Mouse (Mus musculus) gastrocnemius, postnatal 10 days (tissue): ENCODE measurements around the gene Anxa11. TPM values are rescaled to one million over a fixed set of nuclear protein-coding genes. Genes with fewer than 3 reads are reported as not detected.
"Not testable (repeated sequence)": the region's sequence is repeated elsewhere in the genome, so short reads cannot be mapped to it uniquely, and the experiment has no call there.

ENCODE experiments used
- DNase-seq: peaks from one replicate; pipeline ENCODE4 v3.0.0; 2021; ENCODE audit warnings: mixed read lengths
- microRNA-seq, 2 experiments: library from miRNA; unstranded; fragments of <30 nt; microRNA quantifications; one replicate each; pipeline ENCODE4 v1.2.0; 2021
- total RNA-seq, 2 experiments: library from RNA; stranded (reverse); gene quantifications; 2 replicates each; pipeline ENCODE4 v1.2.3; 2021

The Anxa11 gene
- total RNA-seq, 2 experiments from 2014 or later, result 95.6 to 97.7 TPM

DNA sequence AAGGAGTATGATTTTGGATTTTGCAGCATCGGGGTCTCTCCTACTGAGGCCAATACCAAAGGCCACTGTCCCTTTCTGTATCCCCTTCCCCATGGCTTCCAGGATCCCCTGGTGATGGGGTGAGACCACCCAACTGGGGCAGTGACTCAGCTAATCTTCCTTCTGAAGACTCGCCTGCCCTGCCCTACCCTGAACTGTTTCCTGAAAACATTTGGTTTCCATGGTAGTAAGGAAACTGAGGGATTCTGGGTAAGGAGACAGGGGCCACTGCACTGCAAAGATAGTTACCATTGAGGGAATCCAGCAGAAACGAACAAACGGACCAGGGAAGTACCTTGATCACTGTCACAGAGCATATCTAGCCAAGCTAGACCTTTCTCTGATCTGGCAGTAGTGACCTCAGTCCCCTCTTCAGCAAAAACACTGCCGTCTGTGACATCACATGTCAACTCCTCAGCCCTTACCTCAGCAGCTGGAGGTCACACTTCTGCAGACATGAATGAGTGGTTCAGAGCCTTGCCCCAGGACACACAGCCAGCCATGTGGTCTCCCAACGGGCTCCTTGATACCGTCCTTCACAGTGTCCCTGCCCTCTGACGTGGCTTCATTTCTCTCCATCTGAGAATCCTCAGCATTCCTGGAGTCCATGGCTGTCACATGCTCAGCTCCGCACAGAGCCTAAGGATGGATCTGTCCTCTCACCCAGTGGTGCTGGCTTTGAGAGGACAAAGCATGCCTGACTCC lies 27.4 kb downstream of the Anxa11 start:
- no peak for DNase-seq

DNA sequence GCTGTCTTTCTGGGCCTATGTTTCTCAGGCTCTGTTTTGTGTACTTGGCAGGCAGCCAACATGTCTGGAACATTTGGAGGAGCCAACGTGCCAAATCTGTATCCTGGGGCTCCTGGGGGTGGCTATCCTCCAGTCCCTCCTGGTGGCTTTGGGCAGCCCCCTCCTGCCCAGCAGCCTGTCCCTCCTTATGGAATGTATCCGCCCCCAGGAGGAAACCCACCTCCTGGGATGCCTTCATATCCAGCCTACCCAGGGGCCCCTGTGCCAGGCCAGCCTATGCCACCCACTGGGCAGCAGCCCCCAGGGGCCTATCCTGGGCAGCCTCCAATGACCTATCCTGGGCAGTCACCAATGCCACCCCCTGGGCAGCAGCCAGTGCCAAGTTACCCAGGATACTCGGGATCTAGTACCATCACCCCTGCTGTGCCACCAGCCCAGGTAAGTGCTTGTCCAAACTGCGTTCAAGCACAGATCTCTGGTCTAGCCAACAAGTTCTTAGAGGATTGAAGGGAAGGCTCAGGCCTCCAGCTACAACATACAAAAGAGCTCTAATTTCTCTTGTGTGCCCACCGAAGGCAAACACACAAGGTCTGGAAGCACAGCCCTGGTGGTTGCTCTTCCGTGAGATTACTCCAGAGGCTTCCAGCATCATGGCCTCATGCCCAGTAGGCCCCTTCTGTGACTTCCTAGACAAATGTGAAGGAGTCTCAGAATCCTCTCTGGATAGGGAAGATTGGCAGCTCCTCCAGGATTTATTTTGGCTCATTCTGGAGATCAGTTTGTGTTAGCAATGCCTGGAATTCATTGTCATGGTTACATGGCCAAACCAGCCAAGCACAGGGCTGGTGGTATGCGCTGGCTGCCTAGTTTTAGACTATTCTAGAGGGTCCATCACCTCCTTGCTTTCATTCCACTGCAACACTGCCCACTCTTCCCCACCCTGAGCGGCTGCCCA lies 30.8 kb downstream of the Anxa11 start:
- peak; percentile 30 for DNase-seq

DNA sequence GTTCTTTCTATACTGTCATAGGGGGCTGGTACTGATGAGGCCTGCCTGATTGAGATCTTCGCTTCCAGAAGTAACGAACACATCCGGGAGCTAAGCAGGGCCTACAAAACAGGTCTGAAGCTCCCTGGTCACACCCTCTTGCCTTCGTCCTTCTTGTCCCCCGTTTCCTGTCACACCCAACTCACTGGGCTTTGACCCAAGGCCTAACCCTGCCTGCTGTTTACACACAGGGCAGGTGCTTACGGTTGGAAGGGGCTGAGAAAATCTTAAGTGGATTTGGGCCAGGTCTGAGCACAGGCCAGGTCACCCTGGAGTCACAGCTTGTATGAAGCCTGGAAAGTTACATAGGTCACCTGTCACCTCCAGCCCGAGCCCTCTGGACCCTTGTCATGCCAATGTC lies 34.7 kb downstream of the Anxa11 start:
- DNase-seq, result not testable (repeated sequence)

DNA sequence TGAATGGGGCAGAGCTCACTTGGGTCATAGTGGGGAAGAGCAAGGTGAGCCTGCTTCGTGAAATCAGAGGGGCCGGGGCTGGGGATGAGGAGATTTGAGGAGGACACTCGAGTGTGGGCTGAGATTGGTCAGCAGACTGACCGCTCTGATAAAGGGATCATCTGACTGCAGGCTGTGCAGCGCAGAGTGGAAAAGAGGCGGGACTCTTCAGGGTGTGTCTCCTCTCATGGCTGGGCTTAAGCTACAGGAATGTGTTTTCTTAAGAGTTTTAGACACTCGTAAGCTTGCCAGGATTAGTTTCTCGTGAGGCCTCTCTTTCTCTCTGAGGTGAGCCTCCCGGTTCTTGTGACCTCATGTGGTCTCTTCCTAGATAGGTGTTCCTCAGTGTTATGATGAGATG lies 39.8 kb downstream of the Anxa11 start:
- DNase-seq, result not testable (repeated sequence)

DNA sequence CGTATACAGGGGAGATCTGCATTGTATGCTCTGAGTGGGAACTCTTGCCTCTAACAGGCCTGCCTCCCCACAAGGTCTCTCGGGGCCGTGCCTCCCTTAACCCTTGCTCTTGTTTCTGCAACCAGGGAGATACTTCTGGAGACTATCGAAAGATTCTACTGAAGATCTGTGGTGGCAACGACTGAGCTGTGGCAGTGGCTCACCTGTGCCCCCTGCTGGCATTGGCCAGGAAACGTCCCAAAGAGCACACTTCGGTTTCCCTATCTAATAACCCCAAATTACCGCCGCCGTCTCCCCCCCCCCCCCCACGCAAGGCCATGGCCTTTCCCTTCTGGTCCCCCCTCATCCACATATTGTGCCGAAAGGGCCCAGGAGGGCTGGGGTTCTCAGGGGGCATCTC lies 43.9 kb downstream of the Anxa11 start:
- DNase-seq, result not testable (repeated sequence)

DNA sequence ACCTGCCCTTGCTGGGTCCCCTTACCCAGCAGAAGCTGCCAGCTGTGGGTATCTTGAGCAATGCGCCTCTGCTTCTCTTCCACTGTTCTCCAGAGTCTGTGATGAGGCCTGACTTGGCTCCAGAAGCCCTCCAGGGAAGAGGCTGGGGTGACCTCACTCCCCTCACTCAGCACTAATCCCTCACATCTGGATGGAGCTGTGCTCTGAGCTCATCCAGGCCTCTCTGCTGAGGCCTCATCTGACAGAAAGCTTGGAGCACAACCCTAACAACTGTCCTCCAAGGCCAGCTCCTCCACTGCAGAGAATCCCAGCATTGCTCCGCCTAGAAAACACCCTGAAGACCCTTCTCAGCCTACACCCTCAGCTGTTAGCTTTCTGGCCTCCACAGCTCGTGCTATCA lies 52.6 kb downstream of the Anxa11 start:
- not testable (repeated sequence) for DNase-seq

DNA sequence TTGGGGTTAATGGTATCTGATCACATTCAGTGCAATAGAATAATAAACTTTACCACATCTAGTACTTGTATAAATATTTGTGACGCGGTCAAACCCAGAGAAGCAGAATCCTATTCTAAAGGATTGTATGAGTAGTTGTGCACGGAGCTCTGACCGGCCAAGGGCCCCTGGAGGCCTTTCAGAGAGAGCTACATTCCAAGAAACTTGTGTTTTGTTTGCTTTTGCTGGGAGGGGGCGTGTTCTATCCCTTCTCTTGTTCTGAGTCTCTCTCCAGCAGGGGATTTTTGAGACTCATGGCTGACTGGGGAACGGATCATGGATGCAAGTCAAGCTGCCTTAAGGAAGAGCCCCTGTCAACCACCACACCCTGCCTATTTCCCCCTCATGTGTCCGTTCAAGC lies 53.7 kb downstream of the Anxa11 start:
- DNase-seq, result not testable (repeated sequence)

DNA sequence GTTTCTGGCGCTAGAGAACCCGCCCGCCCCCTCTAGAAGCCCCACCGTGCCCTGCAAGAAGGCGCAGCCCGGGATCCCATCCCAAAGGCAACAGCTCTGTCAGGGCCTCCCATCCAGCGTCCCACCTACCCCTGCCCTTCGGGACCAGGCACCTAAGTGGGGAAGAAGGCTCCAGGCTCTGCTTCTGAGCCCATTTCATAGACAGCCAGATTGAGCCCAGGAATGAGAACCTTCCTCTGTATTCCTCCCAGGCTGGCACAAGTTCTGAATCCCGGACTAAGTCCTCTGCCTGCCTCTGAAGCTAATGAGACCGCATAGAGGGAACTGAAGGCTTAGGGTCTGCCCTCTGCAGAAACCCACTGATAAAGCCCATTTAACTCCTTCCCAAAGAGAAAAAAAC lies 61.0 kb downstream of the Anxa11 start, which contains the start of gene Plac9a:
Plac9a (minus strand) TSS at position 101 of the 400 bp plus-strand sequence.
- not testable (repeated sequence) for DNase-seq

DNA sequence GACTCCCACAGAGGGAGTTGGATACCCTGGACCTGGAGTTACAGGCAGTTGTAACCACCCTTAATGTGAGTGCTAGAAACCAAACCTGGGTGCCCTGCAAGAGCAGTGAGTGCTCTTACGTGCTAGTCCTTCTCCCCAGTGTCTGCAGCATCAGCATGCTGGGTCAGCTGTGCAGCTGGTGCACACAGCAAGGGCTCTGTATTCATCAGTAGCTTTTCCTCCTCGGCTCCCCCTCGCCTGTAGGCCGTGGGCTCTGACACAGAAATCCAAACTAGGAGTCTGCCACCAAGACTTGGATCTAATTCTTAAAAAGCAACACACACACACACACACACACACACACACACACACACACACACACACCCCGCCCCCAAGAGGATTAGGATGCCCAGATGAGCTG lies 63.3 kb downstream of the Anxa11 start:
- not testable (repeated sequence) for DNase-seq

DNA sequence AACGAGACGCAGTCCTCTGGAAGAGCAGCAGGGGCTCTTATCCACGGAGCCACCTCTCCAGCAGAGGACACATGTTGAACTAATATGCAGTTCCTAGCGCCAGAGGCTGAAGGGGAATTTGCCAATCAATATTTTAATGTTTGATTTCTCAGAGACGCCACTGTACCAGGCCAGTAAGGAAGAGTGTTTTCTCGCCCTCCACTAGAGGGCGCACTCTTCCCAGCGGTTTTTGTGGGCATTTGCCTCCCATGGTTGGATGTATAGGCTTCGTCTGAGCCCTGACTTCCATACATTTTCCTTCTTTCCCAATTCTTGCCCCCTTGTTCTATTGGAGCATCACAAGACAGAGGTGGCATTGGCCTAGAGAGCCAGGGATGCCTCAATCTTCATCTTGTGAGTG lies 65.3 kb downstream of the Anxa11 start:
- DNase-seq, result not testable (repeated sequence)

DNA sequence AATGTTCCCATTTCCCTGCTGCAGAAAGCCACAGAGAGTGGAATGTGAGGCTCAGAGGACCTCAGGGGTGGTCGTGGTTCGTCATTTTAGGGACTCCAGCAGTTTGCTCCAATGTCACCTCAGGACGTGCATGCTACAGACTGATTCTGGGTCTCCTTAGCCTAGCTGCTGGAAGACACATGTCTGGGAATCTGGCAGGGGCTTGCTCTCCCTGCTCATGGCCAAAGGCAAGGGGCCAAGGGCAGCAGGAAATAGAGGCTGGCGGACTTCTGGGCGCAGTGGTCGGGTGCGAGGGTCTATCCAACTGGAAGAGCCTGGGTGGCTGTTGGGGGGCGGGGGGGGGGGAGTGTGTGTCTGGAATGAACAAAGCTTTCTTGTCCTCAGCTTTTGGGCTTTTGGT lies 67.0 kb downstream of the Anxa11 start:
- DNase-seq, result not testable (repeated sequence)

DNA sequence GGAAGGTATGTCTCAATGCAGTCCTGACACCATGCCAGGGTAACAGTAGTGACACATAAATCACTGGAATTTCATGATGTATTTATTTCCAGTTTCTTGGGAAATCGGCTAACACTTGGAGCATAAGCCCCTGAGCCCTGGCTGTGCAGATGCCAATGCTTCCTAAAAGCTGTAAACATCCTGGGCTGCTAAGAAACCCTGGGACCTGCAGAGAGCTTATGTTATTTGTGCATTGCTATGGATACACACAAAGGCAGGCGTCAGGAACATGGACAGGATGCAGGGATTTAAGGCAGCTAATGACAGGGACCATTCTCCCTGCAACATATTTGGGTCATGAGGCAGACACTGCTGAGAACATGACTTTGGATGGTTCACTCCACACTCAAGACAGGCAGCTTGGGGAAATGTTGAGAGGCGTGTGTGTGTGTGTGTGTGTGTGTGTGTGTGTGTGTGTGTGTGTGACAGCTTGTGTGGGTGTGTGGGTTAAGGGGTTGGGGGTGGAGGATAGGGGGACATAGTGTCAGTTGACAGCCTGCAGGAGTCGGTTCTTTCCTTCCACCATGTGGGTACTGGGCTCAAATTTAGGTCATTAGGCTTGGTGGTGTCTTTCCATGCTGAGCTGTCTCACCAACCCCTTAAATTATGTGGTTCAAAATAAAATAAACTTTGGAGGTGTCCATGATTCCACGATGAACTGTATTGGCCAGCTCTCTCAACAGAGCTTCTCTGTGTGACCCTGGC lies 76.6 kb downstream of the Anxa11 start:
- not testable (repeated sequence) for DNase-seq

DNA sequence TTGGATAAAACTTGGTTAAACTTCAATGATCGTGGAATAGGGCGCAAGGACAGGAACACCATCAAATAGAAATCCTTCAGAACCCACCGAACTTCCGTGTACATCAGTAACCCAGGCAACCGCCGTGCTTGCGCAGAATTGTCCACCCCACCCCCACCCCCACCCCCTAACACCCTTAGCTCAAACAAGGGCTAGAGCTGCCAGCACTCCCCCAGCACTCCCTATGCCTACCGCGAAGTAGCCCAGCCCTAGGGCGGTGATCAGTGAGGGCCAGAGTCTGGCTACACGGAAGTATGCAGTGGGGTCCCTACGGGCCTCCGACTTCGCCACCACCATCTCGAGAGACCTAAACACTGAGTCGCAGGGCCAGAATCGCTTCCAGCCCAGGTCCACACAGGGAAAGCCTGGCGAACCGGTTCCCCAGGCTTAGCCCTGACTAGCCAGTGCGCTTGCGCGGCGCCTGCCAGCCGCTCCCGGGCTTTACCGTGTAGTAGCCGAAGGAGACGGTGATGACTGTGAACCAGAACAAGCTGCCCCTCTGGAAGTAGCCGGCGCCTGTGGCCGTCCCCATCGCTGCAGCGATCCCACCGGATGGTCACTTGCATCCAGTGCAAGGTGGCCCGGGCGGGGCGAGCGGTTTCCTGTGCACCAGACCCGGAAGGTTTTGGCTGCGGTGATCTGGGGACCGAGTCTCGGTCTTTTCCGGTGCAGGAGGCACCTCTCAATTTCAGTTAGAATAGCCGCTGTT lies 85.0 kb downstream of the Anxa11 start:
- DNase-seq, result not testable (repeated sequence)

DNA sequence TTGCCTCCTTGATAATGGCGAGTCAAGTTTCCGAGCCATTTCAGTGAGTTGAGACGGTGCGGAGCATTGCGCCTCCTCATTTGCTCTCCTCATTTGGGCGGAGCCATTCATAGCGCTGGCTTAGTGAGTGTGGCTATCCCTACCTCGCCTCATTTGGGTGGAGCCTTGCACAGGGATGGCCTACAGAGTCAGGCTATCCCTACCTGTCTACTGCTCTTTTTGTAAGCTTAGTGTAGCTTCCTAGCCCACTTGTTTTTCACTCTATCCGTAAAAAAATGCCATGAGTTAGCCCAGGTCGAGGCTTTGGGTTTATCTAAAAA lies 85.6 kb downstream of the Anxa11 start, which contains the start of gene Tmem254a:
Tmem254a (minus strand) TSS at position 111 of the 320 bp plus-strand sequence.
- DNase-seq, result not testable (repeated sequence)

Small RNAs within 50 kb of the gene (microRNA-seq; reads per million reads assigned to microRNA genes)
- gene Gm23701, result 0 reads per million in 2 experiments

Other genes starting within 250 kb of the Anxa11 start
- gene Ppif, start 148.0 kb upstream of the Anxa11 start, total RNA-seq, result 10 to 100 TPM; 35.7 to 39.2 TPM
- gene Zcchc24, start 73.1 kb upstream of the Anxa11 start, total RNA-seq, result 10 to 100 TPM; 65.9 to 66.6 TPM
- 1 to 10 TPM; 2.5 to 6.4 TPM for gene Plac9a, start 60.9 kb downstream of the Anxa11 start, total RNA-seq
- gene Tmem254a, start 85.5 kb downstream of the Anxa11 start, total RNA-seq, result 1 to 10 TPM; 2.5 to 3.1 TPM
- gene Cphx1, start 96.1 kb downstream of the Anxa11 start, total RNA-seq, result not detected
- under 1 TPM; 0.52 to 0.75 TPM for gene Duxbl1, start 136.4 kb downstream of the Anxa11 start, total RNA-seq
- 10 to 100 TPM; 22.1 to 34.3 TPM for gene Gm9780, start 200.6 kb downstream of the Anxa11 start, total RNA-seq
- gene Tmem254c, start 225.2 kb downstream of the Anxa11 start, total RNA-seq, result 10 to 100 TPM; 17.5 to 18.6 TPM
- not detected for gene Cphx2, start 239.4 kb downstream of the Anxa11 start, total RNA-seq
- gene Cphx3, start 240.1 kb downstream of the Anxa11 start, total RNA-seq, result not detected